Mouse (Mus musculus) ES-Bruce4 (cell line): Measurements from ENCODE around the gene Spata1.

Source experiments
- CTCF ChIP-seq: IDR thresholded peaks from one replicate; pipeline ENCODE4 v1.8.1; 2011; ENCODE audit warnings: low read depth, low read length
- POLR2A ChIP-seq: IDR thresholded peaks from one replicate; pipeline ENCODE4 v1.8.1; 2011; ENCODE audit warnings: low read length; ENCODE audit not compliant: insufficient read depth

DNA sequence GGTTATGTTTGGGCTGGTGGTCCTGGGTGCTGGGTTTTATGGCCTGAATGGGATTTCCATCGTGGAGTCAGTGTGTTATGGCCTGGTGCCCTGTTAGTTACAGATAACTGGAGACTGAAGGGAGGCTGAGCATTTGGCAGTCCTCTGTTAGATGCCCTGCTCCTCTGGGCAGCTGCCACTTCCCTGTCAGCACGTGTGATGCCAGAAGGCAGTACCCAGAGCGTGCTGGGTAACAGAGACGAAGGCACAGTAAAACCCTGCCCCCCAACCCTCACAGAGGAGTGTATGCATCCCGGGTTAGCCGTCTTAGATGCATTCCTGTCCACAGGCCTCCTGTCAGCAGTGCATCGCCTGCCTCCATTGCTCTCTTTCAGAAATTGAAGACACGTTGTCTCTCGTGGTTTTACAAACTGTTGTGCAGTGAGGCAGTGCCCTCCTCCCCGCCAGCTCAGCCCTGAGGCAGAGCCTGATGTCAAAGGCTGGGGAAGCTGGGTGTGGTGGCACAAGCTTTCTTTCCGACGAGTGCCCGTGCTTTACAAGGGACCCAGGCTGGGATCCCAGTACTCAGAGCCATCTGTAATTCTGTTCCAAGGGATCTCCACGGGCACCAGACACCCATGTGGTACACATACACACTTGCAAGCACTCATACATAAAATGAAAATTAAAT is 65.7 kb downstream of the Spata1 start:
- TF ChIP-seq CTCF: no peak
- no peak for TF ChIP-seq POLR2A
